Mouse (Mus musculus) layer of hippocampus, adult 18-20 months (tissue): ENCODE measurements at regions not wholly inside any gene's neighbourhood (a gene's known extent, or its start where the extent isn't known, plus 50 kb on each side); places are given as distances from the start of the nearest gene placed in this dataset.
"Not testable (repeated sequence)": the region's sequence is repeated elsewhere in the genome, so short reads cannot be mapped to it uniquely, and the experiment has no call there.

ENCODE experiments used
- DNase-seq, 2 experiments: peaks; one replicate each; pipeline ENCODE4 v3.0.0; 2022; ENCODE audit warnings: low spot score in 2 of 2

- DNase-seq = no peak
Observed at GRCm38 (mm10) chr9:86081873-86082272, 239.7 kb downstream of the Tpbg start.

- DNase-seq = no peak
Observed at GRCm38 (mm10) chr9:86092998-86093397, 250.8 kb downstream of the Tpbg start.

- no peak for DNase-seq
Observed at GRCm38 (mm10) chr9:86095460-86095859, 253.3 kb downstream of the Tpbg start.

GRCm38 (mm10) chr9:86096246-86096645, 254.1 kb downstream of the Tpbg start:
- no peak for DNase-seq

GRCm38 (mm10) chr9:86099325-86099724, 257.1 kb downstream of the Tpbg start:
- DNase-seq = no peak

- no peak for DNase-seq
Observed at GRCm38 (mm10) chr9:86101360-86102086, 259.3 kb downstream of the Tpbg start.

GRCm38 (mm10) chr9:86103607-86104006, 261.4 kb downstream of the Tpbg start:
- DNase-seq = no peak

- DNase-seq = no peak
Observed at GRCm38 (mm10) chr9:86104664-86105063, 262.5 kb downstream of the Tpbg start.

GRCm38 (mm10) chr9:86105851-86106250, 263.7 kb downstream of the Tpbg start:
- no peak for DNase-seq

GRCm38 (mm10) chr9:86109906-86110305, 267.7 kb downstream of the Tpbg start:
- DNase-seq = no peak

GRCm38 (mm10) chr9:86119370-86119769, 277.2 kb downstream of the Tpbg start:
- DNase-seq = no peak

GRCm38 (mm10) chr9:86135617-86136016, 293.4 kb downstream of the Tpbg start:
- DNase-seq = not testable (repeated sequence)

GRCm38 (mm10) chr9:86145903-86146302, 303.7 kb downstream of the Tpbg start:
- DNase-seq = no peak

- peak in 1 of 2 experiments; percentile 19 for DNase-seq
Observed at GRCm38 (mm10) chr9:86160316-86160715, 304.4 kb downstream of the Ube2cbp start.

- no peak for DNase-seq
Observed at GRCm38 (mm10) chr9:86166362-86167067, 298.2 kb downstream of the Ube2cbp start.

- DNase-seq = no peak
Observed at GRCm38 (mm10) chr9:86170756-86171155, 294.0 kb downstream of the Ube2cbp start.

- no peak for DNase-seq
Observed at GRCm38 (mm10) chr9:86186751-86187747, 277.7 kb downstream of the Ube2cbp start.

GRCm38 (mm10) chr9:86188873-86189272, 275.9 kb downstream of the Ube2cbp start:
- DNase-seq = no peak

- DNase-seq = peak; percentile 28 to 58
Observed at GRCm38 (mm10) chr9:86205041-86205440, 259.7 kb downstream of the Ube2cbp start.

- peak in 1 of 2 experiments; percentile 32 for DNase-seq
Observed at GRCm38 (mm10) chr9:86208334-86208925, 256.3 kb downstream of the Ube2cbp start.

GRCm38 (mm10) chr9:86211267-86211666, 253.5 kb downstream of the Ube2cbp start:
- no peak for DNase-seq
